Mouse (Mus musculus) E14TG2a.4 (cell line): Measurements from ENCODE around the gene Psg19.

Experiments
- H3K27me3 ChIP-seq: 2 replicates; pipeline ENCODE4 v1.6.1; 2014; ENCODE audit warnings: low read length, control low read depth; ENCODE audit not compliant: insufficient read depth
- H3K36me3 ChIP-seq: 2 replicates; pipeline ENCODE4 v1.6.1; 2014; ENCODE audit warnings: low read length, control low read depth; ENCODE audit not compliant: insufficient read depth
- H3K4me1 ChIP-seq: replicated peaks from 2 replicates; pipeline ENCODE4 v1.6.1; 2014; ENCODE audit warnings: low read depth, low read length, control low read depth
- H3K4me3 ChIP-seq: replicated peaks from 2 replicates; pipeline ENCODE4 v1.5.1; 2014; ENCODE audit warnings: mild to moderate bottlenecking, low read length
- H3K9me3 ChIP-seq: 2 replicates; pipeline ENCODE4 v1.6.1; 2014; ENCODE audit warnings: low read length, control low read depth
- CTCF ChIP-seq: conservative IDR thresholded peaks from 2 replicates; pipeline ENCODE4 v1.5.1; 2014; ENCODE audit warnings: low read length
- NANOG ChIP-seq: IDR thresholded peaks from 2 replicates; pipeline ENCODE4 v1.6.1; 2014; ENCODE audit warnings: borderline replicate concordance, low read length, mixed read lengths
- POU5F1 ChIP-seq: IDR thresholded peaks from 2 replicates; pipeline ENCODE4 v1.6.1; 2014; ENCODE audit warnings: low read length, borderline replicate concordance

The Psg19 gene

DNA sequence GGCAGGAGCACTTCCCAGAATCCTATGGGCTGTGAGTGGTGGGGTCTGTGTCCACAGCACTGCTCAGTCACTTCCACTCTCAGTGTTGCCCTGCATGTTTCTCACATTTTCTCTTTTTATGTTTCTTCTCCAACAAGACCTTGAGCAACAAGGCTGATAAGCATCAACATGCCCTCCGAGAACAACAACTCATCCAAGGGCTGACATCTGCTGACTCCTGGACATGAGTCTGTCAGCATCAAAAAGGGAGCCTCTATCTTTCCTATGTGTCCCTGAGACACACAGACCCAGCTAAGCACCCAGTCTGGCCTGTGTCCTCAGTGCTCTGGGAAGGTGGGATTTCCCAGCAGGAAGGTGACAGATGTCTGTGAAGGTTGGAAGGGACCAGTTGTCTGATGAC is at the start of gene Psg19:
Gene Psg19 (minus strand): TSS at position 101 of the 400 bp plus-strand sequence.
- H3K4me1 ChIP-seq = no peaks in the 10 kb centered on the region
- TF ChIP-seq CTCF (no peak), NANOG (no peak), POU5F1 (no peak)
- H3K36me3 ChIP-seq = no peaks in the 10 kb centered on the region
- no peaks in the 10 kb centered on the region for H3K27me3 ChIP-seq
- peaks cover 4% of the 10 kb centered on the region; the same call in 1 of the 2 replicates for H3K9me3 ChIP-seq
- H3K4me3 ChIP-seq = no peak within 1 kb of the TSS

- Histone ChIP-seq H3K36me3 (no peaks in the 10 kb centered on the region), H3K9me3 (no peaks in the 10 kb centered on the region), H3K27me3 (no peaks in the 10 kb centered on the region; the same call in none of the 2 replicates), H3K4me1 (peaks cover 40% of the 10 kb centered on the region), H3K4me3 (no peak overlapping the region)
- TF ChIP-seq CTCF (no peak), POU5F1 (no peak), NANOG (no peak)
Observed at GRCm38 (mm10) chr7:18844811-18845210, 46.5 kb upstream of the Psg19 start.

- peak overlapping the region; percentile 65 for H3K4me3 ChIP-seq
- H3K4me1 ChIP-seq = peaks cover 35% of the 10 kb centered on the region
- no peak for TF ChIP-seq CTCF
- no peak for TF ChIP-seq NANOG
- no peak for TF ChIP-seq POU5F1
Observed at GRCm38 (mm10) chr7:18841174-18841567, 42.9 kb upstream of the Psg19 start.

GRCm38 (mm10) chr7:18840386-18841173 is 42.3 kb upstream of the Psg19 start:
- H3K4me3 ChIP-seq = peak overlapping the region; percentile 65
- no peaks in the 10 kb centered on the region for H3K36me3 ChIP-seq
- H3K27me3 ChIP-seq = no peaks in the 10 kb centered on the region
- H3K9me3 ChIP-seq = no peaks in the 10 kb centered on the region
- H3K4me1 ChIP-seq = peaks cover 35% of the 10 kb centered on the region
- TF ChIP-seq POU5F1 (no peak), NANOG (no peak), CTCF (no peak)

More at GRCm38 (mm10) chr7:18841174-18841567, 42.9 kb upstream of the Psg19 start:
- Histone ChIP-seq H3K9me3 (no peaks in the 10 kb centered on the region), H3K36me3 (no peaks in the 10 kb centered on the region), H3K27me3 (no peaks in the 10 kb centered on the region)

DNA sequence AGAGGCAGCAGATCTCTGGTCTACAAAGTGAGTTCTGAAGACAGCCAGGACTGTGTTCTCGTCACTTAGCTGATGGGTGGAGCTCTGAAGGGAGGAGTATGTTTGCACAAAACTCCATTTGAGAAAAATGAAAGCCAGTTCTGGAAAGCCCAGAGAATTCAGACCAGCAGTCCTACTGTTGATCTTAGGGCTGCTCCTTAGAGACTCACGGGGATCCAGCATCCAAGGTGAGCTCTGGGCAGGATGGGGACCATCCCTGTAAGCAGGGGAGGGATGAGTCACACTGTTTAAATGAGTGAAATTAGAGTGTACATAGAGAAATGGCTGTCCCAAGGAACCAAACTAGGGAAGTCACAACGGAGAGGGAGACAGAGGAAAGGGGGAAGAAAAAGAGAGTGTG is 41.5 kb upstream of the Psg19 start, which contains the start of gene Mill2:
Gene Mill2 (plus strand): TSS at position 102 of the 400 bp plus-strand sequence.
- Histone ChIP-seq H3K4me1 (peaks cover 34% of the 10 kb centered on the region), H3K4me3 (peak within 1 kb of the TSS; percentile 65)

DNA sequence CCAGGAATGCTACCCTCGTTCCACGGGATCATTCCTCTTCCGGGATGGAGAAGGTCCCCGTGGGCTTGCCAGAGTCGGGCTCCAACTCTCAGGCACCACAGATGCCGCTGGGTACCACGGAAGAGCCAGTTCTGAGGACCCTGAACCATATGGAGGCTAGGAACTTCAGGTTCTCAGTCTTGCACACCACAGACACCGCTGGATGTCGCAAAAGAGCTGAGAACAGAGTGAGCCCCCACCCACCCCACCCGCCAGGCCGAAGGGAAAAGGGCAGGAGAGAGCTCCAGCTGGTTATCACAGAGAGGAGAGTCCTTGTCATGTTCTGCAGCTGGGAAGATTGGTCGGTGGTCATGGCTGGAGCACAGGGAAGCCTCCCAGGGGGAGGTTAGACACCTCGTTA is 34.0 kb upstream of the Psg19 start:
- TF ChIP-seq NANOG = no peak
- TF ChIP-seq POU5F1 = no peak
- TF ChIP-seq CTCF = no peak
- Histone ChIP-seq H3K4me3 (no peak overlapping the region), H3K27me3 (no peaks in the 10 kb centered on the region), H3K4me1 (peaks cover 10% of the 10 kb centered on the region), H3K36me3 (no peaks in the 10 kb centered on the region), H3K9me3 (peaks cover 13% of the 10 kb centered on the region)

More for the DNA sequence above, 41.5 kb upstream of the Psg19 start, which contains the start of gene Mill2:
- TF ChIP-seq NANOG (no peak), POU5F1 (no peak), CTCF (no peak)
- Histone ChIP-seq H3K36me3 (no peaks in the 10 kb centered on the region), H3K27me3 (no peaks in the 10 kb centered on the region), H3K9me3 (no peaks in the 10 kb centered on the region)

DNA sequence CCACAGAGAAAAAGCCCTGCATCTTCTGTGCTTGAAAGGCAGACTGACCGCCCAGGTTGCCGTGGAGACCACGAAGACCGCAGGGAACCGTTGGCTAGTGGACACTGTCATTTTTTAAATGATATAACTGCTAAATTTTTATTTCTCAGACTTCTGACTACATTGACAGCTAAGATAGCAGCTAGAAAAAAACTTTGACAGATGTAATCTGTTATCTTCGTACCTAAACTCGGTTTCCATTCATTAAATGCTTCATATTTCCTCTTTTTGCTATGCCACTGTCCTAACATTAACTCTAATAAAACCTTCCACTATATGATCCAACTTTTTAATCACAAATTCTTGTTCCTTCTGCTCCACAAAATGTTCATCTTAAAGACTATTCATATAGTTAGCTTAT is 31.2 kb upstream of the Psg19 start:
- Histone ChIP-seq H3K4me1 (peaks cover 10% of the 10 kb centered on the region), H3K36me3 (no peaks in the 10 kb centered on the region), H3K4me3 (no peak overlapping the region), H3K27me3 (peaks cover 3% of the 10 kb centered on the region; the same call in 1 of the 2 replicates), H3K9me3 (peaks cover 32% of the 10 kb centered on the region)
- no peak for TF ChIP-seq POU5F1
- TF ChIP-seq CTCF = no peak
- no peak for TF ChIP-seq NANOG

DNA sequence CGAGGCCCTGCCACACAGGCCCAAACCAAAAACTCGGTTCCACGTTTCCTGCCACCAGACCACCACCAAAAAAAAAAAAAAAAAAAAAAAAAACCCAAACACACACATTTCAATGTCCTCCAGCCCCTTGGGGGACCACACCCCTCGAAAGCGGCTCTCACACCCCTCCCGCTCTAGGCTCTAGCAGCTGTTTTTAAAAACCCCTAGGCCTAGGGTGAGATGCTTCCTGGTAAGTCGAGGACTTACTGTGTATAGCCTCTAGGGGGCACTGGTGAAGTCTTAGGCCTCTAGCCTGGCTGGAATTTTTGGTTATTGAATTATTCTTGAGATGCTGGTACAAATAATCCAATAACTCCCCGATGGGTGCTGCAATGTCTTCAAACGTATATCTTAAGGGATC is 30.3 kb upstream of the Psg19 start:
- Histone ChIP-seq H3K9me3 (peaks cover 35% of the 10 kb centered on the region), H3K27me3 (peaks cover 3% of the 10 kb centered on the region; the same call in 1 of the 2 replicates), H3K4me3 (peak overlapping the region; percentile 74), H3K4me1 (peaks cover 10% of the 10 kb centered on the region), H3K36me3 (no peaks in the 10 kb centered on the region)
- TF ChIP-seq POU5F1 (no peak), CTCF (peak; percentile 53)

GRCm38 (mm10) chr7:18827792-18828546 is 29.6 kb upstream of the Psg19 start:
- Histone ChIP-seq H3K36me3 (no peaks in the 10 kb centered on the region), H3K4me3 (peak overlapping the region; percentile 74), H3K27me3 (peaks cover 3% of the 10 kb centered on the region; the same call in 1 of the 2 replicates), H3K4me1 (peaks cover 10% of the 10 kb centered on the region), H3K9me3 (peaks cover 33% of the 10 kb centered on the region)
- TF ChIP-seq POU5F1 (no peak), NANOG (no peak), CTCF (no peak)
